Mouse (Mus musculus) G1E (cell line): ENCODE data around the gene Ilvbl.

Source experiments
- CTCF ChIP-seq: IDR thresholded peaks from 2 replicates; pipeline ENCODE4 v1.5.1; 2012; ENCODE audit warnings: low read depth, low read length, inconsistent platforms, mixed read lengths
- GATA2 ChIP-seq: IDR thresholded peaks from 2 replicates; pipeline ENCODE4 v1.6.1; 2012; ENCODE audit warnings: low read depth, low read length, inconsistent platforms, borderline replicate concordance
- TAL1 ChIP-seq: conservative IDR thresholded peaks from 2 replicates; pipeline ENCODE4 v1.6.1; 2012; ENCODE audit warnings: low read depth, low read length, inconsistent platforms, mixed read lengths

GRCm38 (mm10) chr10:78585606-78586005 lies 11.5 kb downstream of the Ilvbl start:
- TF ChIP-seq CTCF (no peak), GATA2 (no peak), TAL1 (no peak)
